Mouse (Mus musculus): ENCODE measurements around the gene Gm45717. TPM values are rescaled to one million over a fixed set of nuclear protein-coding genes. Genes with fewer than 3 reads are reported as not detected.

Gm45717 gene
- polyA plus RNA-seq, 1 experiment from 2014 or later, result not detected

GRCm38 (mm10) chr7:140908181-140908580 is 47.6 kb downstream of the Gm45717 start:
- Histone ChIP-seq H3K27me3 (no peaks in the 10 kb centered on the region), H3K4me2 (no peak overlapping the region), H3K9ac (no peak overlapping the region), H3K36me3 (no peaks in the 10 kb centered on the region), H3K9me3 (no peaks in the 10 kb centered on the region), H3K4me3 (no peak overlapping the region), H3K4me1 (replicated peaks) (peaks cover 9% of the 10 kb centered on the region), H3K27ac (replicated peaks) (no peak overlapping the region)
- WGBS, result 52% methylated on average over 7 of the region's 7 CpGs
- ATAC-seq (ENCODE audit: low read depth), result no peak

GRCm38 (mm10) chr7:140907697-140908096 is 48.0 kb downstream of the Gm45717 start:
- peaks cover 12% of the 10 kb centered on the region for H3K4me1 ChIP-seq (replicated peaks)
- 87% methylated on average over 7 of the region's 7 CpGs for WGBS
- no peaks in the 10 kb centered on the region for H3K36me3 ChIP-seq
- H3K27me3 ChIP-seq, result no peaks in the 10 kb centered on the region
- no peak overlapping the region for H3K4me2 ChIP-seq
- H3K9ac ChIP-seq, result no peak overlapping the region
- no peak overlapping the region for H3K4me3 ChIP-seq
- no peak for ATAC-seq (ENCODE audit: low read depth)
- H3K27ac ChIP-seq (replicated peaks), result no peak overlapping the region
- H3K9me3 ChIP-seq, result no peaks in the 10 kb centered on the region

GRCm38 (mm10) chr7:140907131-140907530 is 48.6 kb downstream of the Gm45717 start:
- Histone ChIP-seq H3K36me3 (no peaks in the 10 kb centered on the region), H3K9ac (no peak overlapping the region), H3K27me3 (no peaks in the 10 kb centered on the region), H3K27ac (replicated peaks) (no peak overlapping the region), H3K4me3 (no peak overlapping the region), H3K9me3 (no peaks in the 10 kb centered on the region), H3K4me1 (replicated peaks) (peaks cover 12% of the 10 kb centered on the region), H3K4me2 (no peak overlapping the region)
- ATAC-seq (ENCODE audit: low read depth), result no peak
- WGBS, result 83% methylated on average over 13 of the region's 13 CpGs

GRCm38 (mm10) chr7:140905642-140906081 is 50.1 kb downstream of the Gm45717 start:
- 90% methylated on average over 2 of the region's 2 CpGs for WGBS
- ATAC-seq (ENCODE audit: low read depth), result no peak
- no peaks in the 10 kb centered on the region for H3K36me3 ChIP-seq
- no peak overlapping the region for H3K4me3 ChIP-seq
- H3K4me2 ChIP-seq, result no peak overlapping the region
- H3K9me3 ChIP-seq, result no peaks in the 10 kb centered on the region
- no peak overlapping the region for H3K27ac ChIP-seq (replicated peaks)
- peaks cover 12% of the 10 kb centered on the region for H3K4me1 ChIP-seq (replicated peaks)
- no peak overlapping the region for H3K9ac ChIP-seq
- H3K27me3 ChIP-seq, result no peaks in the 10 kb centered on the region

GRCm38 (mm10) chr7:140903212-140903611 is 52.5 kb downstream of the Gm45717 start:
- Histone ChIP-seq H3K4me3 (no peak overlapping the region), H3K4me1 (replicated peaks) (peaks cover 7% of the 10 kb centered on the region; the same call in 1 of the 2 replicates), H3K27me3 (no peaks in the 10 kb centered on the region), H3K27ac (replicated peaks) (no peak overlapping the region), H3K9me3 (no peaks in the 10 kb centered on the region), H3K9ac (peak overlapping the region; percentile 41), H3K4me2 (no peak overlapping the region), H3K36me3 (peaks cover 16% of the 10 kb centered on the region)
- 24% methylated on average over 13 of the region's 13 CpGs for WGBS
- peak; percentile 62 for ATAC-seq (ENCODE audit: low read depth)

GRCm38 (mm10) chr7:140902036-140902875 is 53.5 kb downstream of the Gm45717 start:
- H3K9ac ChIP-seq, result no peak overlapping the region
- H3K36me3 ChIP-seq, result peaks cover 26% of the 10 kb centered on the region
- H3K27ac ChIP-seq (replicated peaks), result no peak overlapping the region
- no peaks in the 10 kb centered on the region for H3K27me3 ChIP-seq
- H3K4me1 ChIP-seq (replicated peaks), result peaks cover 7% of the 10 kb centered on the region; the same call in 1 of the 2 replicates
- no peak overlapping the region for H3K4me2 ChIP-seq
- H3K4me3 ChIP-seq, result no peak overlapping the region
- ATAC-seq (ENCODE audit: low read depth), result no peak
- 83% methylated on average over 15 of the region's 15 CpGs for WGBS
- H3K9me3 ChIP-seq, result no peaks in the 10 kb centered on the region

GRCm38 (mm10) chr7:140900220-140900619 is 55.5 kb downstream of the Gm45717 start, which contains the start of gene Cox8b:
Gene Cox8b (minus strand): TSS chr7:140900446.
- Histone ChIP-seq H3K27ac (replicated peaks) (no peak within 1 kb of the TSS), H3K27me3 (no peaks in the 10 kb centered on the region), H3K4me2 (no peak within 1 kb of the TSS), H3K9ac (no peak within 1 kb of the TSS), H3K9me3 (no peaks in the 10 kb centered on the region), H3K4me3 (no peak within 1 kb of the TSS), H3K36me3 (peaks cover 44% of the 10 kb centered on the region), H3K4me1 (replicated peaks) (peaks cover 7% of the 10 kb centered on the region; the same call in 1 of the 2 replicates)
- WGBS, result 74% methylated on average over 10 of the region's 10 CpGs
- ATAC-seq (ENCODE audit: low read depth), result no peak

Other genes starting within 250 kb of the Gm45717 start
- not detected in 2 replicates for gene Cyp2e1, start 192.2 kb downstream of the Gm45717 start, polyA plus RNA-seq (2015; fragmentation: Nextera tagmentation; extraction: Ambion mirVana)
- gene Syce1, start 168.1 kb downstream of the Gm45717 start, polyA plus RNA-seq (2015; fragmentation: Nextera tagmentation; extraction: Ambion mirVana), result 0.13 and 0.41 TPM in 2 replicates
- gene Zfp941, start 133.8 kb downstream of the Gm45717 start, polyA plus RNA-seq (2015; fragmentation: Nextera tagmentation; extraction: Ambion mirVana), result 21.5 and 24.8 TPM in 2 replicates
- gene Urah, start 120.9 kb downstream of the Gm45717 start, polyA plus RNA-seq (2015; fragmentation: Nextera tagmentation; extraction: Ambion mirVana), result not detected in 2 replicates
- not detected in 2 replicates for gene Scgb1c1, start 110.4 kb downstream of the Gm45717 start, polyA plus RNA-seq (2015; fragmentation: Nextera tagmentation; extraction: Ambion mirVana)
- not detected in 2 replicates for gene Odf3, start 108.1 kb downstream of the Gm45717 start, polyA plus RNA-seq (2015; fragmentation: Nextera tagmentation; extraction: Ambion mirVana)
- gene Gm45785, start 99.6 kb downstream of the Gm45717 start, polyA plus RNA-seq (2015; fragmentation: Nextera tagmentation; extraction: Ambion mirVana), result 1.4 TPM in 1 of 2 replicates, not detected in the other
- 99.1 and 107 TPM in 2 replicates for gene Ric8a, start 99.0 kb downstream of the Gm45717 start, polyA plus RNA-seq (2015; fragmentation: Nextera tagmentation; extraction: Ambion mirVana)
- gene Bet1l, start 98.4 kb downstream of the Gm45717 start, polyA plus RNA-seq (2015; fragmentation: Nextera tagmentation; extraction: Ambion mirVana), result 42.4 and 48.1 TPM in 2 replicates
- 258 and 283 TPM in 2 replicates for gene Psmd13, start 74.0 kb downstream of the Gm45717 start, polyA plus RNA-seq (2015; fragmentation: Nextera tagmentation; extraction: Ambion mirVana)
- 42.3 and 46.8 TPM in 2 replicates for gene Sirt3, start 73.6 kb downstream of the Gm45717 start, polyA plus RNA-seq (2015; fragmentation: Nextera tagmentation; extraction: Ambion mirVana)
- gene Cox8b, start 55.5 kb downstream of the Gm45717 start, polyA plus RNA-seq (2015; fragmentation: Nextera tagmentation; extraction: Ambion mirVana), result 0.91 TPM in 1 of 2 replicates, not detected in the other
- gene Nlrp6, start 35.0 kb downstream of the Gm45717 start, polyA plus RNA-seq (2015; fragmentation: Nextera tagmentation; extraction: Ambion mirVana), result 0.10 and 0.18 TPM in 2 replicates
- 7.6 and 8.2 TPM in 2 replicates for gene Pgghg, start 14.5 kb downstream of the Gm45717 start, polyA plus RNA-seq (2015; fragmentation: Nextera tagmentation; extraction: Ambion mirVana)
- gene Ifitm5, start 5.6 kb downstream of the Gm45717 start, polyA plus RNA-seq (2015; fragmentation: Nextera tagmentation; extraction: Ambion mirVana), result 1.4 and 2.1 TPM in 2 replicates
- gene Ifitm2, start 50 bp upstream of the Gm45717 start, polyA plus RNA-seq (2015; fragmentation: Nextera tagmentation; extraction: Ambion mirVana), result 271 and 311 TPM in 2 replicates
- gene Ifitm1, start 11.3 kb upstream of the Gm45717 start, polyA plus RNA-seq (2015; fragmentation: Nextera tagmentation; extraction: Ambion mirVana), result 20.3 and 26.7 TPM in 2 replicates
- gene Ifitm3, start 54.8 kb upstream of the Gm45717 start, polyA plus RNA-seq (2015; fragmentation: Nextera tagmentation; extraction: Ambion mirVana), result 35.9 and 40.0 TPM in 2 replicates
- 0.63 and 0.81 TPM in 2 replicates for gene Ifitm6, start 62.0 kb upstream of the Gm45717 start, polyA plus RNA-seq (2015; fragmentation: Nextera tagmentation; extraction: Ambion mirVana)
- not detected in 2 replicates for gene Gm17387, start 73.2 kb upstream of the Gm45717 start, polyA plus RNA-seq (2015; fragmentation: Nextera tagmentation; extraction: Ambion mirVana)
- 39.2 and 41.0 TPM in 2 replicates for gene B4galnt4, start 105.2 kb upstream of the Gm45717 start, polyA plus RNA-seq (2015; fragmentation: Nextera tagmentation; extraction: Ambion mirVana)
- 0.38 and 1.2 TPM in 2 replicates for gene Pkp3, start 122.3 kb upstream of the Gm45717 start, polyA plus RNA-seq (2015; fragmentation: Nextera tagmentation; extraction: Ambion mirVana)
- 1.5 and 3.5 TPM in 2 replicates for gene Sigirr, start 144.6 kb upstream of the Gm45717 start, polyA plus RNA-seq (2015; fragmentation: Nextera tagmentation; extraction: Ambion mirVana)
- gene Ano9, start 161.9 kb upstream of the Gm45717 start, polyA plus RNA-seq (2015; fragmentation: Nextera tagmentation; extraction: Ambion mirVana), result 0.27 TPM in 1 of 2 replicates, not detected in the other
- 63.5 and 77.7 TPM in 2 replicates for gene Ptdss2, start 166.4 kb upstream of the Gm45717 start, polyA plus RNA-seq (2015; fragmentation: Nextera tagmentation; extraction: Ambion mirVana)
- gene Rnh1, start 216.9 kb upstream of the Gm45717 start, polyA plus RNA-seq (2015; fragmentation: Nextera tagmentation; extraction: Ambion mirVana), result 52.4 and 57.5 TPM in 2 replicates
- gene Hras, start 238.1 kb upstream of the Gm45717 start, polyA plus RNA-seq (2015; fragmentation: Nextera tagmentation; extraction: Ambion mirVana), result 130 and 139 TPM in 2 replicates
- 7.6 and 9.0 TPM in 2 replicates for gene Lrrc56, start 238.2 kb upstream of the Gm45717 start, polyA plus RNA-seq (2015; fragmentation: Nextera tagmentation; extraction: Ambion mirVana)

Measured in neural tube, embryonic 13.5 days (tissue).